Mouse (Mus musculus): ENCODE measurements around the gene Trim56. TPM values are rescaled to one million over a fixed set of nuclear protein-coding genes. Genes with fewer than 3 reads are reported as not detected.
A peak's percentile ranks its signal among the peaks of the same experiment; 100 is the strongest.
"Not testable (repeated sequence)": the region's sequence is repeated elsewhere in the genome, so short reads cannot be mapped to it uniquely, and the experiment has no call there.

The Trim56 gene
- polyA plus RNA-seq, 1 experiment from 2014 or later = 7.5 TPM

DNA sequence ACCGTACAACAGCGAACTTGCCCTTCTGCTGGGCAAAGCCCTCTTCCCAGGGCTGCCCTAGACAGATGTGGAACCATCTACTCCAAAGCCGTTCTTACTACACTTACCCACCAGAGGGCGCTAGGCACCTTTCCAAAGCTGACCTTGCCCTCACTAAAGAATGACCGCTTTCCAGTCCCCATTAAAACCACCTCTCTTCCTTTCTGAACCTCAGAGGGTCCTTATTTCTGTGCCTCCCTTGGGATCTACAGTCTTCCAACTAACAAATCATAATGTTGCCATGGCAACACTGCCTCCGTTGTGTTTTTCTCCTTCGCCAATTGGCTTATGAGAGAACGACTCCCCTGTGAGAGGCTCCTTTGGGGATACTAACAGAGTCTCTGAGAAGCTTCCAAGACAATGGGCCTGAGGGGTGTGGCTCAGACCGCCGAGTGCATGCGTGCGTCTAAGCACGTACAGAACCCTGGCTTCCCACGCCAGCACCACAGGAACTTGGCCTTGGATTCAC lies 6.7 kb upstream of the Trim56 start:
- Histone ChIP-seq H3K27ac (peak overlapping the region; percentile 19; the same call in 1 of the 2 replicates), H3K4me2 (replicated peaks) (no peak overlapping the region), H3K27me3 (replicated peaks) (no peaks in the 10 kb centered on the region), H3K9me3 (no peaks in the 10 kb centered on the region), H3K36me3 (no peaks in the 10 kb centered on the region), H3K4me1 (replicated peaks) (0 out of 2 replicates have a peak, but pooled peaks cover 5% of the 10 kb centered on the region), H3K9ac (no peak overlapping the region), H3K4me3 (replicated peaks) (no peak overlapping the region)
- ATAC-seq = peak; percentile 86
- WGBS = 8% methylated on average over 14 of the region's 14 CpGs

DNA sequence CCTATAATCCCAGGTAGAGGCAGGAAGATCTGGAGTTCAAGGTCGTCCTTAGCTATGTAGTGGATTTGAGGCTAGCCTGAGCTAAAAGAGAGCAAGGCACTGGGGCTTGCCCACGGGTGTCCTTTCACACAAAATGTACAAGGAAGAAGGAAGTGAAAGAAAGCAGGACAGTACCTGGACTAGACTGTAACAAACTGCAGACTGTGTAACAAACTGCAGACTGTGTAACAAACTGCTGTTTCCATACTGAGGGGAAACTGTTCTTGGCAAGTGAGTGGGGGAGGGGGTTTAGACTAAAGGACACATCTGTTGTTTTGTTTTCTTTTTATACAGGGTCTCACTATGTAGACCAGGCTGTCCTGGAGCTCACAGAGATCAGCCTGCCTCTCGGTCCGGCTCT lies 5.3 kb upstream of the Trim56 start:
- no peak for ATAC-seq
- 74% methylated on average over 4 of the region's 4 CpGs for WGBS
- H3K9me3 ChIP-seq = no peaks in the 10 kb centered on the region
- H3K27ac ChIP-seq = no peak overlapping the region
- H3K4me2 ChIP-seq (replicated peaks) = no peak overlapping the region
- H3K4me1 ChIP-seq (replicated peaks) = peaks cover 9% of the 10 kb centered on the region
- no peak overlapping the region for H3K4me3 ChIP-seq (replicated peaks)
- H3K9ac ChIP-seq = no peak overlapping the region
- H3K27me3 ChIP-seq (replicated peaks) = no peaks in the 10 kb centered on the region
- no peaks in the 10 kb centered on the region for H3K36me3 ChIP-seq

DNA sequence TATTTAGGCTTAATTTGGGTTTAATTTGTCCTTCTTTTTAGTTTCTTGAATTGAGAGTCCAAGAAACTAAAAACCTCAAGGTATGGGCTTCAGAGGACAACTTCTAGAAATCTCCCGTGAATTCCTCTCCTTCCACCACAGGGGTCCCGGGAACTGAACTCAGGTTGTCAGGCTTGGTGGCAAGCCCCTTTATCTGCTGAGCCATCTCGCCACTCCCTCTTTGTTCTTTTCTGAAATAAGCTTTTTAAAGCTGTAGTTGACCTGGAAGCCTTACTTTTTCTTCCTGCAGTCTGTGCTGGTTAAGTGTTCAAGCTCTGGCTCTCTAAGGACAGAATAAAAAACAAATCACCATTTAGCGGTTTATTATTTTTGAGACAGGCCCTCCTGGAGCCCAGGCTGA lies 2.9 kb upstream of the Trim56 start:
- Histone ChIP-seq H3K27me3 (replicated peaks) (no peaks in the 10 kb centered on the region), H3K4me1 (replicated peaks) (peaks cover 17% of the 10 kb centered on the region), H3K9me3 (no peaks in the 10 kb centered on the region), H3K4me2 (replicated peaks) (no peak overlapping the region), H3K27ac (no peak overlapping the region), H3K4me3 (replicated peaks) (no peak overlapping the region), H3K36me3 (peaks cover 8% of the 10 kb centered on the region), H3K9ac (no peak overlapping the region)
- 80% methylated on average over 4 of the region's 4 CpGs for WGBS
- no peak for ATAC-seq

DNA sequence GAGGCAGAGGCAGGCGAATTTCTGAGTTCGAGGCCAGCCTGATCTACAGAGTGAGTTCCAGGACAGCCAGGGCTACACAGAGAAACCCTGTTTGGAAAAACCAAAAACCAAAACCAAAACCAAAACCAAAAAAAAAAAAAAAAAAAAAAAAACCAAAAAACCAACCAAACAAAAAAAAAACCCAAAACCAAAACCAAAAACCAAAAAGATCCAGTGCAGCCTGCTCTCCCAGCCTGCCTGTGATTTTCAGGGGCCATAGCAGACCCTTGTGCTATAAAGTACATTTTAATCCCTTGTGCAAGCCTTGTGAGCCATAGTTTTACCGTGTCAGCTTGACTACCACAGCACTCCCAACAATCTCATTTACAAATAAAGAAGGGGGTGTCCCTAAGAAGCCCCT lies 2.0 kb upstream of the Trim56 start:
- H3K4me3 ChIP-seq (replicated peaks); H3K9ac ChIP-seq; H3K27me3 ChIP-seq (replicated peaks); H3K4me2 ChIP-seq (replicated peaks); ATAC-seq; H3K27ac ChIP-seq; H3K9me3 ChIP-seq: not testable (repeated sequence)
- WGBS = 89% methylated on average over 3 of the region's 3 CpGs
- Histone ChIP-seq H3K4me1 (replicated peaks) (peaks cover 16% of the 10 kb centered on the region), H3K36me3 (peaks cover 17% of the 10 kb centered on the region)

DNA sequence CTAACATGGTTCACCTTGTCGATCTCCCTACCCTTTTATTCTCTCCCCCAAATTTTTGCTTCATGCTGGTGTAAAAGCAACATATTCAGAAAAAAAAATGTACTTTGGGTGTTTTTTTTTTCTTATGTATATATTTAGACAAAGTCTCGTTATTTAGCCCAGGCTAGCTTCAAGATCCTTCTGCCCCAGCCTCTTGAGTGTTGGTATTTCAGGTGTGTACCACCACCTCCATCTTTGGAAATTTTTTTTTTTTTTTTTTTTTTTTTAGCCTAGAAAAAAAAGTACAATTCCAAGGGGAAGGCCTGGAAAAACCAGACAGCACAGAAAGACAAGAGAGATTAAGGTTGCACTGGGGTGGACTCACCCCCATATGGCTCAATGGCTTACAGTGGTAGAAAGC lies 978 bp upstream of the Trim56 start:
- 86% methylated on average over 2 of the region's 2 CpGs for WGBS

DNA sequence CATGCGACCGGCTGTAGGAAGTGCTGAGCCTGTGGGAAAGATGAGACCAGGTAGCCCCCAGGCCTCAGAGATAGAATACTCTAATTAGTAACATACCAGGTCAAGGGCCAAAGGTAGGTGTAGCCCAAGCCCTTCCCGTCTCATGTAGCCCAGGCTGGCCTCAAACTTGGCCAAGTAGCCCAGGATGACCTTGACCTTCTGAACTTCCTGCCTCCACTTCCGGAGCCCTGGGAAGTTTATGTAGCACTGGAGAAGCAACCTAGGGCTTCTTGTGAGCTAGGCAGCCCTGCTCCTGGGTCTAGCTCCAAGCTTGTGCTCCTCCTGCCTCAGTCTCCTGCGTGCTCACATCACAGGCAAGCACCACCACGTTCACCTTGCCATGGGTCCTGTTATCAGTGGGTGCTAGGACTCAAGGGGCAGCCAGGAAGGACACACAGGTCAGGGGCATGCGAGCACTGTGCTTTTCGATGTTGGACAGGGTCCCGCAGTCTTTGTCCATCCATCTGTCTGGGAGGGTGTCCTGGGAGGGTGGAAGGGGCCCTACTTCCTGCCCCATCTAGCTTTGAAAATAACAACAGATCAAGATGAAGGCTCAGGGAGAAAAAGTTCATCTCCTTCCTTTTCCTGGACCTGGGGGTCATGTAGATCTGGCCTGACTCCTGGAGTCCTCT lies 983 bp downstream of the Trim56 start:
- H3K9ac ChIP-seq = peak overlapping the region; percentile 60
- no peak for ATAC-seq
- H3K27ac ChIP-seq = no peak overlapping the region
- peaks cover 26% of the 10 kb centered on the region for H3K36me3 ChIP-seq
- H3K4me2 ChIP-seq (replicated peaks) = peak overlapping the region; percentile 67
- H3K27me3 ChIP-seq (replicated peaks) = no peaks in the 10 kb centered on the region
- peaks cover 15% of the 10 kb centered on the region for H3K4me1 ChIP-seq (replicated peaks)
- no peaks in the 10 kb centered on the region for H3K9me3 ChIP-seq
- peak overlapping the region; percentile 60 for H3K4me3 ChIP-seq (replicated peaks)
- WGBS = 75% methylated on average over 9 of the region's 9 CpGs

More for the DNA sequence above, 978 bp upstream of the Trim56 start:
- Histone ChIP-seq H3K4me2 (replicated peaks) (peak overlapping the region; percentile 67; the same call in 1 of the 2 replicates), H3K9me3 (no peaks in the 10 kb centered on the region), H3K4me1 (replicated peaks) (peaks cover 12% of the 10 kb centered on the region), H3K27ac (no peak overlapping the region), H3K9ac (no peak overlapping the region), H3K4me3 (replicated peaks) (no peak overlapping the region), H3K36me3 (peaks cover 23% of the 10 kb centered on the region), H3K27me3 (replicated peaks) (no peaks in the 10 kb centered on the region)
- ATAC-seq = no peak

DNA sequence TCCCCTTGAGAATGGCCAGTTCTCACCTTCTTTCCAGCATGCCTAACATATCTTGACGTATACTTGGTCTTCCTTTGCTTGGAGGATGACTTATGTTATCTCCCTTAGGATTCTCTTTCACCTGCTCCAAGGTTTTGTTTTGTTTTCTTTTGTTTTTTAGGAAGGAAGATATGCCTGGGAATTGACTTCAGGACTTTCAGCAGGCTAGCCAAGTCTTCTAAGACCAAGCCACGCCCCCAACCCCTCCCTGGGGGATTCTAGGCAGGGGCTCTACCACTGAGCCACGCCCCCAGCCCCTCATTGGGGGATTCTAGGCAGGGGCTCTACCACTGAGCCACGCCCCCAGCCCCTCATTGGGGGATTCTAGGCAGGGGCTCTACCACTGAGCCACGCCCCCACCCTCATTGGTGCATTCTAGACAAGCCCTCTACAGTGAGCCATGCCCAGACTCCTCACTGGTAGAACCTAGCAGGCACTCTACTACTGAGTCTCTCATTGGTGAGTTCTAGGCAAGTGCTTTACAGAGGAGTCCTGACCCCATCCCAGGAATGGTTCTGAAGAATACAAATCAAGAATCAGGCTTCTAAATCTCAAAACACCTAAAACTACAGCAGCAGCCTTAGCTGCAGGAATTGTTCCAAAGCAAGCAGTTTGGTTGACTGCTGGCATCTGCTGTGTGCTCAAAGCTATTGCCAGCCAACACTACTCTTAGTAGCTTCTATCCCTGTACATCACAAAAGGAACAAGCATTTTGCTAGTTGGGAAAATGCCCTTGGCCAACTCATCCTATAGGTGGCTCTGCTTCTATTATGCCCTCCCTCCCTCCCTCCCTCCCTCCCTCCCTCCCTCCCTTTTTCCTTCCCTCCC lies 4.2 kb downstream of the Trim56 start:
- no peak overlapping the region for H3K4me2 ChIP-seq (replicated peaks)
- no peaks in the 10 kb centered on the region for H3K9me3 ChIP-seq
- no peak overlapping the region for H3K9ac ChIP-seq
- no peak for ATAC-seq
- peaks cover 18% of the 10 kb centered on the region for H3K4me1 ChIP-seq (replicated peaks)
- no peaks in the 10 kb centered on the region for H3K27me3 ChIP-seq (replicated peaks)
- no peak overlapping the region for H3K27ac ChIP-seq
- H3K4me3 ChIP-seq (replicated peaks) = no peak overlapping the region
- peaks cover 26% of the 10 kb centered on the region for H3K36me3 ChIP-seq
- 89% methylated on average over 5 of the region's 5 CpGs for WGBS

DNA sequence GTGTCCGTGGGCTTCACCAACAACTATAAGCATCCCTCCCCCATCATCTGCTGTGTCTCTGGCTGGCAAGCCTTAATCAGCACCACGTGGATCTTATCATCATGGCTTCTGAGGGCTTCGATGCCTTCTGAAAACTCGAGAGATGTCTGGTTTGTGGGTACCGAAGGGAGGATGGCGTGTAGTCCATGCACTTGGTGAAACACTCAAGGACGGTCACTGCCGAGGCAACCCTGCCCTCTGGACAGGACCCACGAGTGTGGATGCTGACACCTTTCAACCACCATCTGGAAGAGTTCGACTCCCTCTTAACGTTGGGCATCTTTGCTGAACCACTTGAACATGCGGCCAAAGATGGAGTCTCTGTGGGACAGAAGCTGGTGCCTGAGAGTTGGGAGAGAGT lies 5.1 kb downstream of the Trim56 start:
- WGBS = 90% methylated on average over 12 of the region's 12 CpGs
- H3K9me3 ChIP-seq = no peaks in the 10 kb centered on the region
- no peak overlapping the region for H3K27ac ChIP-seq
- H3K4me3 ChIP-seq (replicated peaks) = no peak overlapping the region
- H3K27me3 ChIP-seq (replicated peaks) = no peaks in the 10 kb centered on the region
- H3K4me1 ChIP-seq (replicated peaks) = peaks cover 14% of the 10 kb centered on the region
- no peak overlapping the region for H3K4me2 ChIP-seq (replicated peaks)
- H3K36me3 ChIP-seq = peaks cover 26% of the 10 kb centered on the region
- ATAC-seq = no peak
- no peak overlapping the region for H3K9ac ChIP-seq

DNA sequence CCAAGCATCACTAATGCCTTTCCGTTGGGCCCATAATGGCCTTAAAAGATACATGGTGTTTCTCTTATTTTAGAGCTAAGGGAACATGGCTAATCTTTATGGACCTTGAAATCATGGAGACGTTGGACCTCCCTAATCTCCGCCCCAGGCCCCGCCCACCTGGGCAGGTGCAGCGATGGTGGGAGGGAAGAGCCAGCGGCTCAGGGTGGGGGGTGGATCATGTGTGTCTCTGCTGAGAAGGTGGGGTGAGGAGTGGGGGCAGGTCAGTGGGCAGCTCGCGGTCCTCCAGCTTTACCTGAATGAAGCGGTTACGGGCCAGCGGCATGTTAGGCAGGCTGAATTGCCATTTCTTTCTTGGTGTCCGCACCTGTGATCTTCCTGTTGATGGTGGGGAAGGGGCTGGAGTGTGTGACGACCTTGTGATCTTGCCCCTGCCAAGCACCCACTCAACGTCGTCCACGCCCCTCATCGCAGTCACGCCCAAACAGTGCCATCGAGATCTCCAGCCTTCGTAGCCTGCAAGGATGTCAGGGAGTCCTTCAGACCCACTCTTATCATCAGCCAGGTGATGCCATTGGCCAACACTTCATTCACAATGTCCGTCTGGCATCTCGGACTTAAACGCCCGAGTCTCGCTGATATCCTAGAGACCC lies 5.9 kb downstream of the Trim56 start:
- no peak overlapping the region for H3K4me3 ChIP-seq (replicated peaks)
- H3K27ac ChIP-seq = no peak overlapping the region
- peaks cover 12% of the 10 kb centered on the region for H3K4me1 ChIP-seq (replicated peaks)
- H3K9me3 ChIP-seq = no peaks in the 10 kb centered on the region
- H3K27me3 ChIP-seq (replicated peaks) = no peaks in the 10 kb centered on the region
- ATAC-seq = no peak; the same call in 1 of the 2 replicates
- H3K4me2 ChIP-seq (replicated peaks) = no peak overlapping the region
- 54% methylated on average over 25 of the region's 25 CpGs for WGBS
- peaks cover 26% of the 10 kb centered on the region for H3K36me3 ChIP-seq
- H3K9ac ChIP-seq = no peak overlapping the region

DNA sequence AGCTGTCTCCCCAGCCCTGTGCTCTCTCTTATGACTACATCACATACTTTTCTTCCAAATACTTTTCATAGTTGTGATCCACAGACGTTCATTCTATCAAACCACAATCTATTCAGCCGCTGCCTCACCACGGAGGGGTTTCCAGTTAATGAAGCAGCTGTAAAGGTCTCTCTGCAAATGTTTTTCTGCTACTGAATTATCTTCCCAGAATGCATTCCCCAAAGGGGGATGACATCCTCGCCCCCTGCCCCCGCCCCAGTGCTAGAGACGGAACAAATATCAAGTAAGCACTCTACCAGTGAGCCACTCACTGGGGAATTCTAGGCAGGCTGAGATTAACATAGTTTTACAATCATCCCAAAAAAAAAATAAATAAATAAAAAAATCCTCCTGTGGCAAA lies 7.9 kb downstream of the Trim56 start:
- 0 out of 2 replicates have a peak, but pooled peaks cover 6% of the 10 kb centered on the region for H3K4me1 ChIP-seq (replicated peaks)
- no peak overlapping the region for H3K9ac ChIP-seq
- no peak for ATAC-seq
- H3K9me3 ChIP-seq = no peaks in the 10 kb centered on the region
- WGBS = 65% methylated on average over 6 of the region's 6 CpGs
- no peaks in the 10 kb centered on the region for H3K27me3 ChIP-seq (replicated peaks)
- peaks cover 10% of the 10 kb centered on the region for H3K36me3 ChIP-seq
- no peak overlapping the region for H3K4me3 ChIP-seq (replicated peaks)
- no peak overlapping the region for H3K4me2 ChIP-seq (replicated peaks)
- H3K27ac ChIP-seq = no peak overlapping the region

DNA sequence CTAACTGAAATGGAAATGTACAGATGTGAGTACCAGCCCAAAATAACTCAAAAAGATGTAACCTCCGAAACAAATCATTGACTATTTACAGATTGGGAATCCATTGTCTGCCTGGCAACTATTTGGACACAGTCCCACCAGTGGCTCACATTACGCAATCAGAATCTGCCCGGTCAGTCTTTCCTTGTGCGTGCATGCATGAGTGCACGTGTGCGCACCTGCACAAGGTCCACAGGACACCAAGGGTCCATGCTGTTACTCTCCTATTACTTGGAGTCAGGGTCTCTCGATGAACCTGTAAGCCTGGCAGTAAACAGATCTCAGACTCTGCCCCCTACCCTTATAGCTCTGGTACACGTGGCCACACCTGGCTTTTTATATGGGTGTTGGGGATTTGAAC lies 8.3 kb downstream of the Trim56 start:
- no peak overlapping the region for H3K27ac ChIP-seq
- 82% methylated on average over 8 of the region's 8 CpGs for WGBS
- no peak overlapping the region for H3K4me3 ChIP-seq (replicated peaks)
- H3K4me2 ChIP-seq (replicated peaks) = no peak overlapping the region
- no peaks in the 10 kb centered on the region for H3K27me3 ChIP-seq (replicated peaks)
- H3K4me1 ChIP-seq (replicated peaks) = 0 out of 2 replicates have a peak, but pooled peaks cover 8% of the 10 kb centered on the region
- no peaks in the 10 kb centered on the region for H3K9me3 ChIP-seq
- no peak for ATAC-seq
- no peak overlapping the region for H3K9ac ChIP-seq
- H3K36me3 ChIP-seq = peaks cover 5% of the 10 kb centered on the region

DNA sequence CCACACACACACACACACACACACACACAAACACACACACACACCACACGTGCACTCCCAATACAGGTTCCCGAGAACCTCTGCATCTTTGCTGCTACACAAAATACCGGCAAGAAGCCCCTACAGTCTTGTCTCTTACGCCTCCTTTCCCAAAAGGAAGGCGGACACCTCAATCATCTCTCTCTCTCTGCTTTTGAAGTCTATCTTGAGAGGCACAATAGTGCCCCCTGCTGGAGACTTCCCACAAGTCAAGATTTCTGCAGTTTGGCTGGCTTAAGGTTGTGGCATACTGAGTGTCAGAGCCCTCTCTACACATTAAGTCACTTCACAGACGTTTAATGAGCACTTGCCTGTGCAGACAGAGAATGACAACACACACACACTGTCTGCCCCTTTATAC lies 9.0 kb downstream of the Trim56 start:
- Histone ChIP-seq H3K27me3 (replicated peaks) (no peaks in the 10 kb centered on the region), H3K4me1 (replicated peaks) (0 out of 2 replicates have a peak, but pooled peaks cover 9% of the 10 kb centered on the region), H3K9me3 (no peaks in the 10 kb centered on the region), H3K9ac (no peak overlapping the region), H3K36me3 (peaks cover 3% of the 10 kb centered on the region; the same call in 1 of the 2 replicates), H3K4me3 (replicated peaks) (no peak overlapping the region), H3K4me2 (replicated peaks) (no peak overlapping the region), H3K27ac (no peak overlapping the region)
- 8% methylated on average over 6 of the region's 6 CpGs for WGBS
- no peak for ATAC-seq

Data from intestine, embryonic 15.5 days (tissue).